Mouse (Mus musculus) embryonic facial prominence, embryonic 14.5 days (tissue): ENCODE data around the gene Pold1. TPM values are rescaled to one million over a fixed set of nuclear protein-coding genes. Genes with fewer than 3 reads are reported as not detected.

ENCODE experiments used
- ATAC-seq: fragments of 200-750 bp; cut with Nextera tagmentation; 2 replicates; pipeline ENCODE4 v1.8.0; 2017; ENCODE audit warnings: low read depth, moderate number of reproducible peaks, moderate TSS enrichment
- DNase-seq: peaks from one replicate; pipeline ENCODE4 v3.0.0-alpha.2; 2015; ENCODE audit warnings: low spot score
- H3K27ac ChIP-seq: fragments of 300-500 bp; sonication (generic); replicated peaks from 2 replicates; pipeline ENCODE4 v1.5.1; 2014; ENCODE audit warnings: low read depth, mild to moderate bottlenecking, low read length, moderate library complexity
- H3K27me3 ChIP-seq: fragments of 300-500 bp; sonication (generic); replicated peaks from 2 replicates; pipeline ENCODE4 v1.6.1; 2014; ENCODE audit warnings: low read length; ENCODE audit not compliant: control insufficient read depth, insufficient read depth
- H3K36me3 ChIP-seq: fragments of 300-500 bp; sonication (generic); 2 replicates; pipeline ENCODE4 v1.6.1; 2014; ENCODE audit warnings: low read length, mixed read lengths; ENCODE audit not compliant: control insufficient read depth, insufficient read depth
- H3K4me1 ChIP-seq: fragments of 300-500 bp; sonication (generic); 2 replicates; pipeline ENCODE4 v1.6.1; 2014; ENCODE audit warnings: antibody characterized with exemption, low read length; ENCODE audit not compliant: control insufficient read depth, insufficient read depth
- H3K4me2 ChIP-seq: fragments of 300-500 bp; sonication (generic); 2 replicates; pipeline ENCODE4 v1.6.1; 2014; ENCODE audit warnings: low read depth, mild to moderate bottlenecking, low read length, moderate library complexity, mixed read lengths
- H3K4me3 ChIP-seq: fragments of 300-500 bp; sonication (generic); 2 replicates; pipeline ENCODE4 v1.5.1; 2014; ENCODE audit warnings: low read depth, mild to moderate bottlenecking, low read length
- H3K9ac ChIP-seq: fragments of 300-500 bp; sonication (generic); 2 replicates; pipeline ENCODE4 v1.6.1; 2014; ENCODE audit warnings: low read depth, mild to moderate bottlenecking, low read length, moderate library complexity, mixed read lengths
- H3K9me3 ChIP-seq: fragments of 300-500 bp; sonication (generic); 2 replicates; pipeline ENCODE4 v1.6.1; 2016; ENCODE audit warnings: low read length; ENCODE audit not compliant: control insufficient read depth
- WGBS: fragments of 180-500 bp; shearing (Covaris S2); extraction: QIAGEN DNeasy Blood & Tissue Kit; methylation state at CpG from one replicate; pipeline ENCODE4 v1.1.7; 2014; 5-methylcytosine and 5-hydroxymethylcytosine counted together
- polyA plus RNA-seq: library from polyadenylated mRNA; unstranded; fragments of >200 nt; fragmentation: Nextera tagmentation; extraction: Ambion mirVana; gene quantifications from 2 replicates; pipeline ENCODE4 v1.2.1, GENCODE M21; 2014

Gene Pold1
- polyA plus RNA-seq, 1 experiment from 2014 or later, result 57.9 TPM

DNA sequence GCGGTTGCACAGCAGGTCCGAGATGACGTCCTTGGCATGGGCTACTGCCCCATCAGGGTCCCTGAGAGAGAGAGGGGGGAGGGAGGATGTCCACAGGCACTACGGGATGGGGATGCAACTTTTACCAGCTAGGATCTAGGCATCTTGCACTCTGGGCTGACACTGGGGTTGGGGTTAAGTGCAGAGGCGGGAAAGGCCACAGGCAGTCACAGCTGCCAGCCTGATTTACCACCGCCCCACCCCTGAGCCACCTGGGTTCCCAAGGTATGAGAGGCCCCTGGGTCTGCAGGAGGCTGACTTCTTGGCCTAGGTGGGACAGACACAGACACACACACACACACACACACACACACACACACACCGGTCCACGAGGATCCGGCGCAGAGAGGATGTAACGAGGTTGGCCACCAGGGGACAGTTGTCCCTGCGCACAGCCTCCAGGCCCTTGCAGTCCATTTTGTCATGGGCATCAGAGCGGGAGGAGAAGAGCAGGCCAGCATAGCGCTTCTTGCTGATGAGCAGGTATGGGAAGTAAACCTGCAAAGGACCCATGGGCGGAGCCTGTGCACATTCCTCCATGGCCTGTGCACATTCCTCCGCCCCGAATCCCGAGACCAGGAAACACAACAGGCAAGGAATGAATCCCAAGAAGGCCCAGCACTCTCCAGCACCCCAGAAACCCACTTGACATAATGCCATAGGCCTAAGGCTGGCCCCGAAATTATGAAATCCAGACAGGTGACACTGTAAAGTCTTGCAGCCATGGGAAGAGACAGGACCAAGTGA, 13.8 kb downstream of the Pold1 start:
- Histone ChIP-seq H3K27ac (no peak overlapping the region), H3K9me3 (no peaks in the 10 kb centered on the region), H3K36me3 (peaks cover 70% of the 10 kb centered on the region), H3K27me3 (no peaks in the 10 kb centered on the region), H3K4me1 (no peaks in the 10 kb centered on the region), H3K4me2 (no peak overlapping the region), H3K9ac (no peak overlapping the region), H3K4me3 (no peak overlapping the region)
- 88% methylated on average over 18 of the region's 19 CpGs for WGBS
- DNase-seq, result no peak
- no peak for ATAC-seq

GRCm38 (mm10) chr7:44534242-44534641, 14.4 kb downstream of the Pold1 start:
- 86% methylated on average over 13 of the region's 13 CpGs for whole genome bisulfite sequencing
- H3K27me3 ChIP-seq, result no peaks in the 10 kb centered on the region
- H3K36me3 ChIP-seq, result peaks cover 64% of the 10 kb centered on the region
- no peaks in the 10 kb centered on the region for H3K9me3 ChIP-seq
- DNase-seq (no peak), ATAC-seq (no peak)
- no peak overlapping the region for H3K4me3 ChIP-seq
- H3K4me2 ChIP-seq, result no peak overlapping the region
- H3K4me1 ChIP-seq, result no peaks in the 10 kb centered on the region
- no peak overlapping the region for H3K9ac ChIP-seq
- no peak overlapping the region for H3K27ac ChIP-seq

GRCm38 (mm10) chr7:44533746-44534045, 15.0 kb downstream of the Pold1 start:
- H3K36me3 ChIP-seq, result peaks cover 59% of the 10 kb centered on the region
- H3K4me2 ChIP-seq, result no peak overlapping the region
- ATAC-seq, result no peak
- no peak overlapping the region for H3K27ac ChIP-seq
- H3K4me1 ChIP-seq, result no peaks in the 10 kb centered on the region
- H3K27me3 ChIP-seq, result peaks cover 3% of the 10 kb centered on the region; the same call in 1 of the 2 replicates
- H3K4me3 ChIP-seq, result no peak overlapping the region
- H3K9me3 ChIP-seq, result no peaks in the 10 kb centered on the region
- 82% methylated on average over 12 of the region's 12 CpGs for WGBS
- H3K9ac ChIP-seq, result no peak overlapping the region
- DNase-seq, result no peak

- H3K9ac ChIP-seq, result no peak overlapping the region
- no peak overlapping the region for H3K4me2 ChIP-seq
- peaks cover 54% of the 10 kb centered on the region for H3K36me3 ChIP-seq
- H3K27ac ChIP-seq, result no peak overlapping the region
- peaks cover 6% of the 10 kb centered on the region; the same call in 1 of the 2 replicates for H3K27me3 ChIP-seq
- no peak for DNase-seq
- 84% methylated on average over 26 of the region's 29 CpGs for WGBS
- no peak overlapping the region for H3K4me3 ChIP-seq
- no peaks in the 10 kb centered on the region for H3K9me3 ChIP-seq
- H3K4me1 ChIP-seq, result no peaks in the 10 kb centered on the region; the same call in 1 of the 2 replicates
- no peak for ATAC-seq
Measured at GRCm38 (mm10) chr7:44532918-44533745, 15.5 kb downstream of the Pold1 start.

DNA sequence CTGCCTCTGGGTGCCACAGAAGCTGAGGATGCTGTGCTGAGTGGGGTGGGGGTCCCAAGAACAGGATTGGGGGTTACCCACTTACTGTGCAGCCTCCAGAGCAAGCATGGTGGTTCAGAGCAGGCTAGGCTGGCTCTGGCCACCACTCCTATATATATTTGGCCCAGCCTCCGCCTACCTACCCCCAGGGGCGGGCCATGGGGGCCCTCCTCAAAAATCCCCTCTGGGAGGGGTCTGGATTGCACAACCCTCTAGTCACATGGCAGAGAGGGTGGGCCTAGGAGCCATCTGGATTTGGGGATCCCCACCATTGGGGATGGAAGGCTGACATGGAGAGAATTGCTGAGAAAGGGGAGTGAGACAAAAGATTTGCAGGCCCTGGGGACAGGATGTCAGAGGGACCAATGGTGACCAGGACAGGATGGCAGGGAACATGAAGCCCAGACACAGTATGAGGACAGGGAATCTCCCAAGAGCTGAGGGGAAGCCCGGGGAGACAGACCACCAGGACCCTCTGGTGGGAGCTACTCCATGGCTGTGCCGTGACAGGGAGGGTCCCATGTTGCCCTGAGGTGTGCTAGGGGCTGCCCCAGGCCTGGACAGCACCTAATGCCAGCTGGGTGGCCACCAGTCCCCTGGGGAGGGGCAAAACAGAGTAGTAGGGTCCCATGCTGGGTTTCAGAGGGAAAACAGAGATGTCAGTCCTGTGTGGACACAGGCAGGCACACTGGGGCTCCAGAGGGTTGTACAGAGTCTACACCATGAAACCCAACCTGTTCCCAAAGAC, 16.5 kb downstream of the Pold1 start, which contains the start of gene Spib:
Gene Spib, minus strand, starts transcription at position 126 of the 787 bp plus-strand sequence.
- H3K4me1 ChIP-seq, result no peaks in the 10 kb centered on the region; the same call in 1 of the 2 replicates
- H3K4me2 ChIP-seq, result no peak within 1 kb of the TSS
- H3K9ac ChIP-seq, result no peak within 1 kb of the TSS
- H3K9me3 ChIP-seq, result no peaks in the 10 kb centered on the region
- H3K4me3 ChIP-seq, result no peak within 1 kb of the TSS
- H3K27me3 ChIP-seq, result peaks cover 9% of the 10 kb centered on the region; the same call in 1 of the 2 replicates
- WGBS, result 72% methylated on average over 4 of the region's 4 CpGs
- peaks cover 44% of the 10 kb centered on the region for H3K36me3 ChIP-seq
- H3K27ac ChIP-seq, result no peak within 1 kb of the TSS
- ATAC-seq (no peak), DNase-seq (no peak)

DNA sequence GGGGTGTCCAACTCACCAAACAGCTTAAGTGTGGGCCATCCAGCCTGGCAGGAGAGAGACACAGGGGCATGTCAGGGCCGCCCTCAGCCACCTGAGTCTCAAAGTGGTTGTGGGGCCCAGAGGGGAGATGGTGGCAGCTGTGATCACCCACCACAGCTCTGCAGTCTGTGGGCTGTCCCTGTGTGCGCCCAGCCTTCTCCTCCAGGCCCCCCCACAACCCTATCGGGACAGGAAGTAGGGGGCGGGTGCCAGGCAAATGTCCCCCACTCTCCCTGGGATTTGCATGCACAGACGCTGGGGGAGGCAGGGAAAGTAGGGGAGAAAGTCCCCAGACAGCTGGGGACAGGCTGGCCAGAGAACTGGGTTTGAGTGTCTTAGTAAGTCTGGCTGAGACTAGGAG, 17.4 kb downstream of the Pold1 start:
- Histone ChIP-seq H3K4me1 (no peaks in the 10 kb centered on the region; the same call in 1 of the 2 replicates), H3K27ac (no peak overlapping the region), H3K27me3 (peaks cover 12% of the 10 kb centered on the region), H3K36me3 (peaks cover 35% of the 10 kb centered on the region), H3K4me3 (no peak overlapping the region), H3K9ac (no peak overlapping the region), H3K9me3 (no peaks in the 10 kb centered on the region), H3K4me2 (no peak overlapping the region)
- DNase-seq, result no peak
- 48% methylated on average over 5 of the region's 5 CpGs for WGBS
- ATAC-seq, result no peak

DNA sequence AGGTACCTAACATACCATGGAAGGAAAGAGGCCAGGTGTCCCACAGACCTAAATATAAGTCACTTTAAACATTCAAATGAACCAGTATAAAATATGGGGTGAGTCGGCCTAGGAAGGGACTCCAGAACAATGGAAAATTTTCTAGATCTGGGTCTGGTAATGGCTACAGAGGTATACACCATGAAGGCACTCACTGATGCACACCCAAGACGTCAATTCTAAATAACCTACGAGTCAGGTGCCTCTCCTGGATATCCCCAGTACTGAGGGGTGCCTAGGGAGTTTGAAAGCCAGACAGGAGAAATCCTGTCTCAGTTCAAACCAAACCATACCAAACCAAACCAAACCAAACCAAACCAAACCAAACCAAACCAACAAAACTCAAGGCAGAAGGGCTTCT, 18.1 kb downstream of the Pold1 start:
- Histone ChIP-seq H3K4me1 (no peaks in the 10 kb centered on the region; the same call in 1 of the 2 replicates), H3K4me3 (no peak overlapping the region), H3K27me3 (peaks cover 18% of the 10 kb centered on the region), H3K27ac (no peak overlapping the region), H3K36me3 (peaks cover 28% of the 10 kb centered on the region), H3K4me2 (no peak overlapping the region), H3K9ac (no peak overlapping the region), H3K9me3 (no peaks in the 10 kb centered on the region)
- DNase-seq, result no peak
- 71% methylated on average over 3 of the region's 3 CpGs for WGBS
- ATAC-seq, result no peak

DNA sequence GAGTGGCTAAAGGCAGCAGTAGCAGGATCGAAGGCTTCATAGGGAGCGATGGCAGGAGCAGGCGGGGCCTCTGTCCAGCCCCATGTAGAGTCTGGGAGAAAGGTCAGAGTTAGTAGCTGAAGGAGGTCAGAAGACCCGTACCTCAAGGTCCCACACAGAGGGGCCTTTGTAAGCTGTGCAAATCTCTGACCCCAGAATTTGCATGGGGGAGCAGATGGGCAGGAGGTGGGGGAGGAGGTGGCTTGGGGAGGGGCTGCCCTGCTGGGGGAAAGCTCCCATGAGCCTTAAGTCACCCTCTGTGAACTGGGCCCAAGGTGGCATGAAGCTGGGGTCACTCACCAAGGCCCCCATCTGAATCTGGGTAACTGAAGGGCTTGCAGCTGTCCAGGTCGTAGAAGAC, 19.1 kb downstream of the Pold1 start:
- Histone ChIP-seq H3K27ac (no peak overlapping the region), H3K4me1 (peaks cover 6% of the 10 kb centered on the region; the same call in 1 of the 2 replicates), H3K4me3 (no peak overlapping the region), H3K27me3 (peaks cover 27% of the 10 kb centered on the region), H3K4me2 (no peak overlapping the region), H3K36me3 (peaks cover 18% of the 10 kb centered on the region; the same call in 1 of the 2 replicates), H3K9ac (no peak overlapping the region; the same call in 1 of the 2 replicates), H3K9me3 (no peaks in the 10 kb centered on the region)
- 51% methylated on average over 4 of the region's 5 CpGs for WGBS
- ATAC-seq (no peak), DNase-seq (no peak)
